Mouse (Mus musculus) spleen, adult 2 months (tissue): ENCODE measurements around the gene Gm20517. TPM values are rescaled to one million over a fixed set of nuclear protein-coding genes. Genes with fewer than 3 reads are reported as not detected.

ENCODE experiments used
- DNase-seq, 2 experiments: peaks; one replicate each; pipeline versions ENCODE4 v3.0.0 to v3.0.0-alpha.2; 2012 to 2021; ENCODE audit warnings: low spot score in 2 of 2, low read depth in 1 of 2
- H3K27ac ChIP-seq: fragments of 200-500 bp; 2 replicates; pipeline ENCODE4 v1.5.1; 2012; ENCODE audit warnings: low read length, inconsistent platforms; ENCODE audit not compliant: insufficient read depth
- H3K27me3 ChIP-seq: fragments of 200-500 bp; 2 replicates; pipeline ENCODE4 v1.6.1; 2012; ENCODE audit warnings: mild to moderate bottlenecking, moderate library complexity, low read length, inconsistent platforms; ENCODE audit not compliant: control insufficient read depth, insufficient read depth
- H3K36me3 ChIP-seq: fragments of 200-500 bp; 2 replicates; pipeline ENCODE4 v1.6.1; 2012; ENCODE audit warnings: mild to moderate bottlenecking, low read length, inconsistent platforms; ENCODE audit not compliant: control insufficient read depth, insufficient read depth
- H3K4me1 ChIP-seq: fragments of 200-500 bp; 2 replicates; pipeline ENCODE4 v1.6.1; 2011; ENCODE audit warnings: inconsistent platforms; ENCODE audit not compliant: control insufficient read depth, insufficient read depth, insufficient read length
- H3K4me3 ChIP-seq: fragments of 200-500 bp; 2 replicates; pipeline ENCODE4 v1.5.1; 2011; ENCODE audit warnings: mild to moderate bottlenecking, inconsistent platforms; ENCODE audit not compliant: insufficient read depth, insufficient read length; ENCODE audit errors: extremely low read depth
- CTCF ChIP-seq: fragments of 200-500 bp; IDR thresholded peaks from 2 replicates; pipeline ENCODE4 v1.5.1; 2011; ENCODE audit warnings: mild to moderate bottlenecking, inconsistent platforms; ENCODE audit not compliant: insufficient read depth, insufficient read length, insufficient replicate concordance; ENCODE audit errors: extremely low read depth
- POLR2A ChIP-seq: fragments of 200-500 bp; IDR thresholded peaks from 2 replicates; pipeline ENCODE4 v1.6.1; 2011; ENCODE audit warnings: low read depth, low read length, inconsistent platforms
- WGBS: fragments of 180-500 bp; shearing (Covaris S2); methylation state at CpG from one replicate; pipeline ENCODE4 v1.1.7; 2018; 5-methylcytosine and 5-hydroxymethylcytosine counted together
- polyA plus RNA-seq: library from polyadenylated mRNA; depleted of rRNA; stranded (reverse); fragments of >200 nt; gene quantifications from 2 replicates; pipeline ENCODE4 v1.2.3, GENCODE M21; 2012

Gene Gm20517
- polyA plus RNA-seq, 1 experiment = 0.39 TPM

GRCm38 (mm10) chr17:47655697-47656096 is 44.3 kb downstream of the Gm20517 start:
- H3K27me3 ChIP-seq = no peaks in the 10 kb centered on the region
- no peaks in the 10 kb centered on the region for H3K36me3 ChIP-seq
- H3K27ac ChIP-seq = no peak overlapping the region
- no peak for DNase-seq
- no peaks in the 10 kb centered on the region for H3K4me1 ChIP-seq
- H3K4me3 ChIP-seq = no peak overlapping the region
- TF ChIP-seq CTCF = no peak
- no peak for TF ChIP-seq POLR2A
- 89% methylated on average over 5 of the region's 5 CpGs for WGBS

- Histone ChIP-seq H3K36me3 (no peaks in the 10 kb centered on the region), H3K27me3 (no peaks in the 10 kb centered on the region), H3K27ac (no peak overlapping the region), H3K4me1 (no peaks in the 10 kb centered on the region), H3K4me3 (no peak overlapping the region)
- no peak for TF ChIP-seq CTCF
- TF ChIP-seq POLR2A = no peak
- 97% methylated on average over 4 of the region's 4 CpGs for WGBS
- DNase-seq = no peak
Observed at GRCm38 (mm10) chr17:47657901-47658300, 46.5 kb downstream of the Gm20517 start.

GRCm38 (mm10) chr17:47658741-47659243 is 47.4 kb downstream of the Gm20517 start:
- DNase-seq = no peak
- 44% methylated on average over 3 of the region's 3 CpGs for WGBS
- TF ChIP-seq POLR2A = no peak
- TF ChIP-seq CTCF = no peak
- H3K4me1 ChIP-seq = no peaks in the 10 kb centered on the region
- no peaks in the 10 kb centered on the region for H3K36me3 ChIP-seq
- no peak overlapping the region for H3K27ac ChIP-seq
- H3K27me3 ChIP-seq = no peaks in the 10 kb centered on the region
- H3K4me3 ChIP-seq = no peak overlapping the region

- TF ChIP-seq CTCF (no peak), POLR2A (no peak)
- DNase-seq = no peak
- Histone ChIP-seq H3K4me3 (no peak overlapping the region), H3K27ac (no peak overlapping the region), H3K4me1 (no peaks in the 10 kb centered on the region), H3K27me3 (no peaks in the 10 kb centered on the region), H3K36me3 (no peaks in the 10 kb centered on the region)
- WGBS = 90% methylated on average over 9 of the region's 9 CpGs
Observed at GRCm38 (mm10) chr17:47663009-47663713, 51.8 kb downstream of the Gm20517 start.

- WGBS = 89% methylated on average over 7 of the region's 7 CpGs
- H3K4me3 ChIP-seq = no peak overlapping the region
- TF ChIP-seq CTCF (no peak), POLR2A (no peak)
- H3K4me1 ChIP-seq = no peaks in the 10 kb centered on the region
- DNase-seq = no peak
- H3K36me3 ChIP-seq = no peaks in the 10 kb centered on the region
- no peaks in the 10 kb centered on the region for H3K27me3 ChIP-seq
- no peak overlapping the region for H3K27ac ChIP-seq
Observed at GRCm38 (mm10) chr17:47664474-47664873, 53.1 kb downstream of the Gm20517 start.

GRCm38 (mm10) chr17:47669166-47669565 is 57.8 kb downstream of the Gm20517 start:
- Histone ChIP-seq H3K27ac (no peak overlapping the region), H3K4me3 (no peak overlapping the region), H3K27me3 (no peaks in the 10 kb centered on the region; the same call in 1 of the 2 replicates), H3K4me1 (peaks cover 3% of the 10 kb centered on the region; the same call in 1 of the 2 replicates), H3K36me3 (no peaks in the 10 kb centered on the region)
- 90% methylated on average over 4 of the region's 4 CpGs for WGBS
- no peak for DNase-seq
- TF ChIP-seq POLR2A = no peak
- no peak for TF ChIP-seq CTCF

GRCm38 (mm10) chr17:47671988-47672310 is 60.6 kb downstream of the Gm20517 start:
- H3K4me1 ChIP-seq = peaks cover 3% of the 10 kb centered on the region; the same call in 1 of the 2 replicates
- H3K27me3 ChIP-seq = no peaks in the 10 kb centered on the region; the same call in 1 of the 2 replicates
- no peaks in the 10 kb centered on the region; the same call in 1 of the 2 replicates for H3K36me3 ChIP-seq
- no peak overlapping the region for H3K27ac ChIP-seq
- 67% methylated on average over 14 of the region's 14 CpGs for WGBS
- TF ChIP-seq POLR2A (no peak), CTCF (no peak)
- H3K4me3 ChIP-seq = no peak overlapping the region
- no peak for DNase-seq
